Mouse (Mus musculus): ENCODE measurements around the gene Krtap8-1.

The Krtap8-1 gene

DNA sequence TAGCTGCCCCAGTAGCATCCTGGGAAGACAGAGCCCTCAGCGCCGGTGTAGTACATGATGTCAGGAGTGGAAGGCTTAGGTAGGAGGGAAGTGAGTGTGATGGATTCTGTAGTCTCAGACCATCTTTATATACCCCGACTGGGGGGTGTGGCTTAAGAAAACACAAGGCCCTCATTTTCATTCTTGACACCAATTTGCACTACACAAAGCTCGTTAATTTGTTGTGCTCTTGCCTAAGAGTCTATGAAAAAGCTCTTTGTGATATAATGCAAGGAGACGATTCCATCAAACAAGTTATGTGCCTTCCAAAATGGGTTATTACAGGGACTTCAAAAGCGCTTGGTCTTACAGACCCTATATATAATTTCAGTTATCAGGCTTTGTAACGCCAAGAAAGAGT, at the start of gene Krtap8-1:
Gene Krtap8-1 (minus strand): TSS at position 101 of the 400 bp plus-strand sequence.
- DNase-seq, result no peak

DNA sequence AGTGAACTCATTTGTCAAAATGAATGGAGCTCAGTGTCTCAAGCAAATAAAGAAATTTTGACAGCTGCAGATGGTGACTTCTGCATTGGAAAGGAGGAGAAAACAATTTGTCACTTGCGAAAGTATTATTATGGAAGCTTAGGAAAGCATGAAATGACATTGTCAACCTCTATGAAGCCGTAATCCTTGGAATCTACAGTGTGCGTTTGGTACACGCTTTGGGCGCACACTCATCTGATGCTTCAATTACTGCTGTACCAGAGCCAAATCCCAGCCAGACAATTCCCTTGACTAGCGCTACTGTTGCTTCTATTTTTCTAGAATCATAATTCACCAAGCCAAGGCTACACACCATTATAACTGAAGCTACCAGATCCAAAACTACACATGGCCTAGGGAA, 49.6 kb upstream of the Krtap8-1 start:
- DNase-seq, result no peak

DNA sequence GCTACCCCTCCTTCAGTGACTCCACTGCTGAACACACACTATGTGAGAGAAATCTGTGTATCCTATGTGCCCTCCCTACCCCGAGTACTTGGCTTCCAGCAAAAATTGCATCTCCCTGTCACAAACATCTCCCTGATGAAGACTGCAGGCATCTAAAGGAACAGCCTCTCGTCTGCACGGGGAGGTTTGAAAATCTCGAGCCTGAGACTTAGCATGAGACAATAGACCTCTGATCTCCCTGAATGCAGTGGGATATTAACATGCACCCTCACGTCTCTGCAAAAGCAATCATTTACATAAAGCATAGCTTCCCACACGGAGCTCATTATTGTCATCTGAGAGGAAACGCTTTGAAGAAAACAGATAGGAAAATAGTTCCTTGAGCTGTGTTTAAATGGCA, 42.8 kb upstream of the Krtap8-1 start:
- DNase-seq, result no peak

DNA sequence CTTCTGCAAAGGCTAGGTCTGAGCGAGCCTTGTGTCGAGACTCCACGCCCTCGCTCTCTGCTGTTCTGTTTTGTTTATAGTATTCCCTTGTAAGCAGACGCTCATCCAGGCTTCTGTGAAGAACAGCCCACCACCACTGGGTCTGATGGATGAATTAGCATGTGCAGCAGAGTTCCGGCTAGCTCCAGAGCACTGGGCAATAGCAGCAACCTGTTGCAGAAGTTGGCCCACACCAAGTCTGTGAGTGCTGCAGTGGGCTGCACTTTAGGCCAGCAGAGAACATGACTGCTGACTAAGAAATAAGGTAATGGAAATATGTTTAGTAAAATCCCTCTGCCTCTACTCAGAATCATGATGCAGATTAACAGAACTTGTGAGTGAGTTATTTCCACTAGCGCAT, 42.1 kb upstream of the Krtap8-1 start:
- DNase-seq, result no peak

GRCm38 (mm10) chr16:89528380-89528779, 40.6 kb upstream of the Krtap8-1 start:
- DNase-seq, result no peak

- DNase-seq, result no peak
Measured at GRCm38 (mm10) chr16:89520996-89521395, 33.2 kb upstream of the Krtap8-1 start.

DNA sequence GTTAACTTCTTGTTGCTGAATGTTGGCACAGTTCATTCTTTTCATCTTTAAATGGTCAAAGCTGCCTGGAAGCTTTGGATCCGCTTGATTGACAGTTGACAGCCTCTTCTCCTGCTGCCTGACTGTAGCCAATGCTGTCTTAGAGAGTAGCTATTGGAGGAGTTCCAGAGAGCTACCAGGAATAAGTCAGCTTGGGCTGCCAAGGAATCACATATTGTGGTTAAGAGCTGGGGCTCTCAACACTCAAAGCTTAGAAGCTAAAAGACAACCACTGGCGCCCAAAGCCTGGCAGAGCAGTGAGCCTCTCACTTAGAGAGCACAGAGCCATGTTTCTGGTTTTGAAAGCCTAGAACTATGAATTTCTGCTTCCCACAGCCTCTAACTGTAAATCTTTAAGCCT, 32.8 kb upstream of the Krtap8-1 start:
- DNase-seq, result no peak

DNA sequence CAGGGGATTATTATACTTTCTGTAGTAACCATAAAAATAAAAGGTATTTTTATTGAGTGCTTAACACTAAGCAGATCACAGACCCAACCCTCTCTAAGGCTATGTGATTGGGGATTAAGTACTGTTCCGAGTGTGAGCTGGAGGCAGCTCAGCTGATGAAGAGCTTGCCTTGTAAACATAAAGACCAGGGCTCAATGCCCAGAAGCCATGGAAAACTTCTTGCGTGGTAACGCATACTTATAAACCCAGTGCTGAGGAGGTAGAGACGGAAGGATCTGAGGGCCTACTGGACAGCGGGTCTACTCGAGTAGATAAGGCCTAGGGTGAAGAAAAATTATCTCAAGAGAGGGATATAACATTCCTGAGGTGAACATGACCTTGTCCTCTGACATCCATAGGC, 32.3 kb upstream of the Krtap8-1 start:
- DNase-seq, result no peak

- DNase-seq, result peak; percentile 4
Measured at GRCm38 (mm10) chr16:89517635-89518034, 29.9 kb upstream of the Krtap8-1 start.

GRCm38 (mm10) chr16:89513431-89513830, 25.7 kb upstream of the Krtap8-1 start:
- DNase-seq, result no peak

- DNase-seq, result no peak
Measured at GRCm38 (mm10) chr16:89508223-89508622, 20.5 kb upstream of the Krtap8-1 start, which contains the start of gene Krtap7-1. TSS of gene Krtap7-1 (minus strand) at chr16:89508323.

DNA sequence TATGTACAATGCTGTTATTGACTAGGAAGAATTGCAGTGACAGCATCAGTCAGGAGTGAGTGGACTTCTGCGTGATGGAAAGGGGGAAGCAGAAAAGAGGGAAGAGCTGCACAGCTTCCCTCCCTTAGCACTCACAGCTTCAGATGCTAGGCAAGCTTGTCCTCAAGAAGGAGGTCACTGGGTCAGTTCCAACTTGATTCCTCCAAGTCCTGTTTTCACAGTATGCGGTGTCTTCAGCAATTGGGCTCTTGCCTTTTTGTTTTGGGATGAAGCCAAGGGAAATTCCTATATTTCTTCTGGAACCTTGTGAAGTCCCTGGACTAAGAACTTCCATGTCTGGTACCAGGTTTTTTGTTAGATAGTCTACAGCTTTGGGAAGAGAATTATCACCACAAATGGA, 15.8 kb upstream of the Krtap8-1 start:
- DNase-seq, result no peak

- no peak for DNase-seq
Measured at GRCm38 (mm10) chr16:89501870-89502269, 14.1 kb upstream of the Krtap8-1 start.

- no peak for DNase-seq
Measured at GRCm38 (mm10) chr16:89497002-89497401, 9.2 kb upstream of the Krtap8-1 start.

- DNase-seq, result no peak
Measured at GRCm38 (mm10) chr16:89495394-89496153, 7.8 kb upstream of the Krtap8-1 start.

DNA sequence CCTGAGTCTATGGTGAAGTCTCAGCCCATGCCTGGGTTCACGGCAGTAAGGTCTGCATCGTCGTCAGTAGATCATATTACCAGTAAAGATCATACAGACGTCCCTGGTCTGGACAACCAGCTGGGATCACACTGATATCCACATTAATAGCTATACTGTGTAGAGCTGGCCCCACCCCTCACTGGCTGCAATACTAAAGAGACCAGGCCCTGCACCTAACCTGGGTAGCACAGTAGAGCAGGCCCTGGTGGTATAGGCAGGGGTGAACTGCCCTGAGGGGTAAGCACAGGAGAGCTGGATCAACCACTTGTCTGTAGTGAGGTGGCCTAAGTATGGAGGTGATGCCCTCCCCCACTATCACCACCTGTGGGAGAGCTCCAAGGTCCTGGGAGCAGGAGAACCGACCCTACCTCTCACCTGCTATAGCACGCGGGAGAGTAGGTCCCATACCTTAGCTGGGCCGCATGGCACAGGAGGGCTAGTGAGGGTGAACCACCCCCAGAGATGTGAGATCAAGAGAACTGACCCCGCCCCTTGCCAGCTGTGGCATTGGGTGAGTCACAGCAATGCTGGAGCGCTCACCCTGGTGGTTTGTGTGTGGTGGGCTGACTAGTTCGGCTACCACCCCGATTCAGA, 10.0 kb downstream of the Krtap8-1 start:
- no peak for DNase-seq

DNA sequence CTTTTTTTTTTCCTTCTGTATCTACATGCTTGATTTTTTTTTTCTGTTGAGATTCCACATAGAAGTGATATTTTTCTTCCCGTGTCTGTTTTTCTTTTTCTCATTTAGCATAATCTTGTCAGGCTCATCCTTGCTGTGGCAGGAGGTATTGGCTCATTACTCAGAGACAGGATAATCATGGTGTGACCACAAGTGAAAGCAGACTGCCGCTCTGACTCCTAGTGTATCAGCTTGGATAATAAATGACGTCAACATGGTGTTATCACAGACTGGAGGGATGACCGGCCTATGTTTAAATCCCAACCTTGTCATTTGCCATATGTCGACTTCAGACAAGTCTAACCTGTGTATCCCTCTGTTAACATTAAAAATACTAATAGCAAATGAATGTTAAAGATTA, 26.6 kb downstream of the Krtap8-1 start:
- DNase-seq, result no peak
